Comparison of ENCODE assay signal across 20 mouse cellular contexts in genomic region chr4:99503221-99503744, GRCm38 (mm10).
DNase-seq lines count a peak whose midpoint lies in the region; ATAC-seq lines count a peak whose summit lies in the region.
"Had no signal": no experiment of that assay in that cellular context is flagged by ENCODE, and none has a peak within 500 bp of the region (broad histone marks: within the 10 kb centered on the region; RNA-seq: fewer than 3 reads in every experiment).

No protein-coding gene starts in this region.

- no peak overlapping the region for H3K9ac ChIP-seq in intestine, embryonic 16.5 days (ENCODE audit: low read depth, low read length)
- H3K9ac ChIP-seq: forebrain, embryonic 12.5 days; hindbrain, embryonic 15.5 days; liver, embryonic 14.5 days; lung, embryonic 15.5 days; neural tube, embryonic 12.5 days had no signal

- intact Hi-C loops in left cerebral cortex, postnatal 25 days (cut with DNase I): no loop called here

- peak; percentile 73 for ATAC-seq in intestine, embryonic 16.5 days
- ATAC-seq: Patski had no signal

- no peak overlapping the region; the same call in 1 of the 2 replicates for H3K4me3 ChIP-seq in intestine, embryonic 16.5 days (ENCODE audit: low read length)
- H3K4me3 ChIP-seq in midbrain, embryonic 10.5 days: no peak overlapping the region
- H3K4me3 ChIP-seq: forebrain, embryonic 12.5 days; heart, embryonic 10.5 days; hindbrain, embryonic 15.5 days; lung, embryonic 15.5 days; neural tube, embryonic 12.5 days had no signal

- WGBS in intestine, embryonic 16.5 days: 53% methylated on average over 10 of the region's 10 CpGs
- WGBS in midbrain, embryonic 10.5 days: 67% methylated on average over 10 of the region's 10 CpGs

- peak overlapping the region; percentile 45 for H3K4me2 ChIP-seq in intestine, embryonic 16.5 days (ENCODE audit: low read depth, low read length)
- H3K4me2 ChIP-seq: forebrain, embryonic 12.5 days; lung, embryonic 15.5 days; midbrain, embryonic 11.5 days; neural tube, embryonic 12.5 days had no signal

- H3K4me1 ChIP-seq in intestine, embryonic 16.5 days (ENCODE audit: control insufficient read depth, insufficient read depth, low read length): peaks cover 3% of the 10 kb centered on the region; the same call in 1 of the 2 replicates
- peaks cover 9% of the 10 kb centered on the region; the same call in 1 of the 2 replicates for H3K4me1 ChIP-seq in midbrain, embryonic 10.5 days
- H3K4me1 ChIP-seq: heart, embryonic 10.5 days; hindbrain, embryonic 15.5 days; lung, embryonic 15.5 days; neural tube, embryonic 12.5 days had no signal

- no peaks in the 10 kb centered on the region for H3K27me3 ChIP-seq in intestine, embryonic 16.5 days (replicated peaks; ENCODE audit: control insufficient read depth, insufficient read depth, low read length)
- H3K27me3 ChIP-seq in midbrain, embryonic 10.5 days (ENCODE audit: low read depth, poor library complexity, severe bottlenecking): peaks cover 31% of the 10 kb centered on the region
- H3K27me3 ChIP-seq: lung, embryonic 15.5 days; Patski had no signal

- H3K27ac ChIP-seq in intestine, embryonic 16.5 days (ENCODE audit: low read length): no peak overlapping the region
- no peak overlapping the region for H3K27ac ChIP-seq in midbrain, embryonic 10.5 days (replicated peaks)
- H3K27ac ChIP-seq: forebrain, embryonic 12.5 days; heart, embryonic 10.5 days; hindbrain, embryonic 15.5 days; liver, embryonic 14.5 days; lung, embryonic 15.5 days; neural tube, embryonic 12.5 days had no signal

- peak; percentile 52 for DNase-seq in heart, adult 11 months
- DNase-seq in heart, adult 9 months (ENCODE audit: low spot score in 2 of 2): no peak
- peak; percentile 11 to 16 for DNase-seq in kidney, adult 8-10 months
- no peak for DNase-seq in kidney, postnatal 14 days
- no peak for DNase-seq in layer of hippocampus, adult 11-12 months (ENCODE audit: low spot score)
- DNase-seq in left cerebral cortex, postnatal 25 days (ENCODE audit: low spot score in 2 of 2): no peak
- DNase-seq in midbrain, embryonic 10.5 days (ENCODE audit: low spot score): no peak
- DNase-seq: adrenal gland, postnatal 10 days; gastrocnemius, postnatal 36 days; layer of hippocampus, postnatal 36 days; lung, postnatal 4 days had no signal

- no peaks in the 10 kb centered on the region for H3K36me3 ChIP-seq in intestine, embryonic 16.5 days (ENCODE audit: control insufficient read depth, insufficient read depth, low read length)
- no peaks in the 10 kb centered on the region for H3K36me3 ChIP-seq in midbrain, embryonic 10.5 days
- H3K36me3 ChIP-seq: forebrain, embryonic 12.5 days; heart, embryonic 10.5 days; hindbrain, embryonic 15.5 days; lung, embryonic 15.5 days; neural tube, embryonic 12.5 days had no signal

- H3K9me3 ChIP-seq in intestine, embryonic 16.5 days (ENCODE audit: control insufficient read depth, low read length): no peaks in the 10 kb centered on the region
- no peaks in the 10 kb centered on the region for H3K9me3 ChIP-seq in midbrain, embryonic 10.5 days (replicated peaks)
- H3K9me3 ChIP-seq: forebrain, embryonic 12.5 days; heart, embryonic 10.5 days; hindbrain, embryonic 15.5 days; lung, embryonic 15.5 days; neural tube, embryonic 12.5 days had no signal

Comparison
In these comparisons a context has a peak if more than half of its experiments do, and no peak if none do; other contexts are left out.
1. DNase-seq: peak in heart, adult 11 months (single experiment) and kidney, adult 8-10 months (2 of 2); none in heart, adult 9 months (0 of 2), kidney, postnatal 14 days (single experiment), layer of hippocampus, adult 11-12 months (single experiment), left cerebral cortex, postnatal 25 days (0 of 2) and midbrain, embryonic 10.5 days (single experiment).